Mouse (Mus musculus): Measurements from ENCODE around the gene Ren1. TPM values are rescaled to one million over a fixed set of nuclear protein-coding genes. Genes with fewer than 3 reads are reported as not detected.

Gene Ren1
- polyA plus RNA-seq, 1 experiment from 2014 or later: 1.3 TPM

DNA sequence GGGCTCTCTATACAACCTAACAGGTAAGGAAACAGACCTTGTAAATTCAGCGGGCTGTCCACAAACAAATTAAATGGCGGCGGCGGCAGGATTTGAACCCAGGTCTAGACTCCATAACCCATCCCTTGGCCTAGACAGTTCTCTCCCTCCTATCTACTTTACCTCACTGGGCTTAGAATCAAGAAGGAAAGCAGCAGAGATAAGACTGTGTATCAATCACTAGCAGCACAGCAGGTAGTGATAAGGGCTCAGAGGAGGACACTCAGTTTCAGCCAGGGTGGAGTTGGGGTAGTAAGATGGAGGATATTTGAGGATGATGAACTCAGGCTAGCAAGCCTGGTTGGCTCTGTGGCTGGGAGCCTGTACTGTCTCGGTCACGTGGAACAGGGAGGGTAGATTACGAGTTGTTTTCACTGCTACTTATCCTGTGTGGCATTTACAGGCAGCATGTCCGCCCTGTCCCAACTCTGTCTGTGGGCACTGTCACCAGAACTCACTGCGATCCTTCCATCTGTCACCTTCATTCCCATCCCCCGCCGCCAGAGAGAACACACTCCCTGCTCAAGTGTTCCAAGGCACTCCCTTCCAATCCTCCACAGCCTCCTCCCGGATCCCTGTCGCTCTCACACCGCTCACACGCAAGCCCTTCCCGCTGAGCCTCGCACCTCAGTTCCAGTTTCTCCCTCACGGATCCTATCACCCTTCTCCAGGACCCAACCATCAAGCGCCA, 37.4 kb downstream of the Ren1 start:
- Histone ChIP-seq H3K4me1 (replicated peaks; ENCODE audit: control insufficient read depth, insufficient read depth, low read length) (0 out of 2 replicates have a peak, but pooled peaks cover 3% of the 10 kb centered on the region), H3K27ac (ENCODE audit: low read length) (no peak overlapping the region), H3K36me3 (ENCODE audit: control insufficient read depth, insufficient read depth, low read length) (peaks cover 23% of the 10 kb centered on the region), H3K9ac (ENCODE audit: low read length) (no peak overlapping the region), H3K4me3 (ENCODE audit: low read length) (no peak overlapping the region), H3K27me3 (ENCODE audit: control insufficient read depth, insufficient read depth, low read depth, low read length) (no peaks in the 10 kb centered on the region), H3K9me3 (ENCODE audit: control insufficient read depth, low read length) (no peaks in the 10 kb centered on the region), H3K4me2 (ENCODE audit: low read depth, low read length) (no peak overlapping the region)
- WGBS: 52% methylated on average over 19 of the region's 19 CpGs
- ATAC-seq (ENCODE audit: low read depth): no peak

DNA sequence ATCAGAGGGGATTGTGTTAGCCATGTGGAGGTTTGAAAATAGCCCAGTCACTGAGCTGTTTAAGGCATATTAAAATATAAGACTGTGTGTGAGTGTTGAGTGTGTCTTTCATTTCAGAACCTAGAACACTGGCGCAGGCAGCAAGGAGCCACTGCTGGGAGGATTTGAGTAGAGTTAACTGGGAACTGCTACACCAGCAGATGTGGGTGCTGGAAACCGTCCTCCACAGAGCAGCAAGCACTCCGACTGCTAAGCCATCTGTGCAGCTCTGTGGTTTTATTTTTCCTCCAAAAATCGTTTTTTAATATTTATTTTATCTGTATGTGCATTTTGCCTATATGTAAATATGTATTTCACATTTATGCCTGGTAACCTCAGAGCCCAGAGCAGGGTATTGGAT, 44.4 kb downstream of the Ren1 start:
- Histone ChIP-seq H3K36me3 (ENCODE audit: control insufficient read depth, insufficient read depth, low read length) (peaks cover 19% of the 10 kb centered on the region), H3K9ac (ENCODE audit: low read length) (no peak overlapping the region), H3K9me3 (ENCODE audit: control insufficient read depth, low read length) (no peaks in the 10 kb centered on the region), H3K4me1 (replicated peaks; ENCODE audit: control insufficient read depth, insufficient read depth, low read length) (peaks cover 7% of the 10 kb centered on the region), H3K4me2 (ENCODE audit: low read depth, low read length) (no peak overlapping the region), H3K4me3 (ENCODE audit: low read length) (no peak overlapping the region), H3K27me3 (ENCODE audit: control insufficient read depth, insufficient read depth, low read depth, low read length) (no peaks in the 10 kb centered on the region), H3K27ac (ENCODE audit: low read length) (no peak overlapping the region)
- WGBS: 67% methylated on average over 4 of the region's 4 CpGs
- no peak for ATAC-seq (ENCODE audit: low read depth)

DNA sequence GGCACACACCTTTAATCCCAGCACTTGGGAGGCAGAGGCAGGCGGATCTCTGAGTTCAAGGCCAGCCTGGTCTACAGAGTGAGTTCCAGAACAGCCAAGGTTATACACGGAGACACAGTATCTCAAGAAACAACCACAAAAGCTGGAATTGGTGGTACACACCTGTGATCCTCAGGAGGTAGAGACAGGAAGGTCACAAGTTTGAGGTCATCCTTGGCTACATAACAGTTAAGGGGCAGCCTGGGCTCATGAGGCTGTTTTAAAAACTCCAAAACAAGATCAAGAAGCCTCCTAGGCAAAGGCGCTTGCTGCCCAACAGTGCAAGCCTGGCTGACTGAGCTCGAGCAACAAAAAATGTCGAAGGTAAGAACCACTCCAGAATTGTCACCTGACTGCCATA, 46.4 kb downstream of the Ren1 start:
- no peak overlapping the region for H3K4me2 ChIP-seq (ENCODE audit: low read depth, low read length)
- peaks cover 14% of the 10 kb centered on the region for H3K4me1 ChIP-seq (replicated peaks; ENCODE audit: control insufficient read depth, insufficient read depth, low read length)
- 87% methylated on average over 5 of the region's 5 CpGs for WGBS
- H3K9ac ChIP-seq (ENCODE audit: low read length): no peak overlapping the region
- no peaks in the 10 kb centered on the region for H3K9me3 ChIP-seq (ENCODE audit: control insufficient read depth, low read length)
- H3K27ac ChIP-seq (ENCODE audit: low read length): no peak overlapping the region
- no peaks in the 10 kb centered on the region for H3K27me3 ChIP-seq (ENCODE audit: control insufficient read depth, insufficient read depth, low read depth, low read length)
- no peak for ATAC-seq (ENCODE audit: low read depth)
- H3K4me3 ChIP-seq (ENCODE audit: low read length): no peak overlapping the region
- H3K36me3 ChIP-seq (ENCODE audit: control insufficient read depth, insufficient read depth, low read length): peaks cover 6% of the 10 kb centered on the region

DNA sequence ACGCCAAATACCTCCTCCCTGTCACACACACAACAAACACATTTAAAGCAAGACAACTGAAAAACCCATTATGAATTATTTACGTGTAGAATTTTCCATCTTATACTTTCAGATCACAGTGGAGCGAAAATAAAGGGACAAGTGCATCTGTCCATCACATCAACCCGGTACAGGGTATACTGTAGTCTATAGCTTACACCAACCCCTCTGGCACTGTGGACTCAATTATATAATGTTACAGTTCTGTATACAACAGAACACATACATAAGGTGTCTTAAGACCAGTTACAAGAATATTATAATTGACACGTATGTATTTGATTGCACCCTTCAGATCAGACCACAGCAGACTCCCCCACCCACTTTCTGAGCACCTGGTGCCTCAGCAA, 46.8 kb downstream of the Ren1 start:
- Histone ChIP-seq H3K36me3 (ENCODE audit: control insufficient read depth, insufficient read depth, low read length) (peaks cover 3% of the 10 kb centered on the region; the same call in 1 of the 2 replicates), H3K27me3 (ENCODE audit: control insufficient read depth, insufficient read depth, low read depth, low read length) (no peaks in the 10 kb centered on the region), H3K9me3 (ENCODE audit: control insufficient read depth, low read length) (no peaks in the 10 kb centered on the region), H3K4me2 (ENCODE audit: low read depth, low read length) (no peak overlapping the region), H3K4me1 (replicated peaks; ENCODE audit: control insufficient read depth, insufficient read depth, low read length) (peaks cover 14% of the 10 kb centered on the region), H3K27ac (ENCODE audit: low read length) (peak overlapping the region; percentile 55), H3K4me3 (ENCODE audit: low read length) (no peak overlapping the region), H3K9ac (ENCODE audit: low read length) (no peak overlapping the region)
- ATAC-seq (ENCODE audit: low read depth): 0 out of 2 replicates have a peak, but pooled peaks have one; percentile 3
- WGBS: 80% methylated on average over 5 of the region's 5 CpGs

DNA sequence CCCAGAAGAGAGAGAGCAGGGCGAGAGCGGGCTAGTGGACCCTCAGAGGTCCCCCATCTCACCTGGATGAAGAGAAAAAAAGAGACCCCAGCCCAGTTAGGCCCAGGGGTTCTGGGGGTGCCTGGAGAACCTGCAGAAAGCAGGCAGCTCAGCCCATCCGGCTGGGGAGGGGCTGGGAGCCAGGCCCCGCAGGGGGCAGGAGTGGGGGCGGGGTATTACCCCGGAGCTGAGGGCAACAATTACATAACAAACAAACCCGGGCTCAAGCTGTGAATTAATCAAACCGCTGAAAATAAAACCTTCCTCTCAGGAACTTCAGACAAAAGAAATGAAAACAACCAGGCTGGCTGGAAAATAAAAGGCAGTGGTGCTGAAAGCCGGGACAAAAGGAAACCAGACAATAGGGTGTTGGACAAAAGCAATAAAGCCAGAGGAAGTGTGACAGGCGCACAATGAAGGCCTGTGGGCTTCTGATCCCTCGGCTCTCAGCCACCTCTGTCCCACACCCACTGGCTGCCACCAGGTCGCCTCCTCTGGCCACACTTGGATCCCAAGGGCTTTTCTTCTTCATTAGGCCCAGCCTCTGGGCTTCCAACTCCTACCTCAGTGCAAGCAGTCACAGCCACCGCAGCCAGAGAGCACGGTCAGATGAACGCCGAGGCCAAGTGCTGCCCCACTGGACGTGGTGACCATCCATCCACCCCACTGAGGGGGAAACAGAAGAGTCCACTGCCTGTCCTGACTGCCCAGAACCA, 47.4 kb downstream of the Ren1 start:
- ATAC-seq (ENCODE audit: low read depth): peak; percentile 70
- Histone ChIP-seq H3K4me2 (ENCODE audit: low read depth, low read length) (no peak overlapping the region), H3K9me3 (ENCODE audit: control insufficient read depth, low read length) (no peaks in the 10 kb centered on the region), H3K36me3 (ENCODE audit: control insufficient read depth, insufficient read depth, low read length) (peaks cover 3% of the 10 kb centered on the region; the same call in 1 of the 2 replicates), H3K4me3 (ENCODE audit: low read length) (no peak overlapping the region), H3K27ac (ENCODE audit: low read length) (peak overlapping the region; percentile 60), H3K27me3 (ENCODE audit: control insufficient read depth, insufficient read depth, low read depth, low read length) (no peaks in the 10 kb centered on the region), H3K9ac (ENCODE audit: low read length) (peak overlapping the region; percentile 38; the same call in 1 of the 2 replicates), H3K4me1 (replicated peaks; ENCODE audit: control insufficient read depth, insufficient read depth, low read length) (peaks cover 14% of the 10 kb centered on the region)
- 21% methylated on average over 17 of the region's 17 CpGs for WGBS

DNA sequence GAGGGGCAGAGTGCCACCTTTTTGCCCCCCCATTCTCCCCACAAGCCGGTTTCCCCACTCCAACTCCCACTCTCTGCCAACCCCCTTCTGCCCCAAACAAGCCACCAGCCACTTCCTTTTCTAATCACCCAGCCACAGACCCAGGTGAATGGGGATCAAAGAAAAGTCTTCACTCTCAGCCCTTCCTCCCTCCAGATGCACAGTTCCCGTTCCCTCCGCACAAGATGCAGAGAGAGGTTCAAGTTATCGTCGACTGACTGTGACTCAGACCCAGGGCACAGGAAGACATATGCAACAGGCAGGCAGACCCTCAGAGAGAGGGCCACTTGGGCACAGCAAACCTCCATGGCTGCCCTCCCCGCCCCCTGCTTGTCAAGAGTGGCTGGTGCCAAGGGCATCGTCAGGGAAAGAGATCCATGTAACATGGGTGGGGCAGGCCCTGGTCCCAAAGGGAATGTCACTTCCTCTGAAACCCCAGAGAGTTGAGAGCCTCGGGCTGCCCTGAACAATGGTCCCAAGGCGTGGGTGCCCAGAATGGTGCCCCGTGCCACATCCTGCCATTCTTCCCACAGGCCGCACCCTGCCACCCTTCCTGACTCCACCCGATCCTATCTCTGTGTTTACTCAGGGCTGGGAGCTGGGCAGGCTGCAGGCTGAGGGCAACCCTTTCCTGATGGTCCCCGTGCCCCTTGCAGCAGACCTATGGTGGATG, 49.9 kb downstream of the Ren1 start:
- H3K27me3 ChIP-seq (ENCODE audit: control insufficient read depth, insufficient read depth, low read depth, low read length): no peaks in the 10 kb centered on the region
- no peak overlapping the region for H3K4me2 ChIP-seq (ENCODE audit: low read depth, low read length)
- no peaks in the 10 kb centered on the region for H3K9me3 ChIP-seq (ENCODE audit: control insufficient read depth, low read length)
- peaks cover 14% of the 10 kb centered on the region for H3K4me1 ChIP-seq (replicated peaks; ENCODE audit: control insufficient read depth, insufficient read depth, low read length)
- H3K4me3 ChIP-seq (ENCODE audit: low read length): no peak overlapping the region
- H3K9ac ChIP-seq (ENCODE audit: low read length): no peak overlapping the region
- peak; percentile 65 for ATAC-seq (ENCODE audit: low read depth)
- no peaks in the 10 kb centered on the region for H3K36me3 ChIP-seq (ENCODE audit: control insufficient read depth, insufficient read depth, low read length)
- WGBS: 51% methylated on average over 13 of the region's 13 CpGs
- peak overlapping the region; percentile 52 for H3K27ac ChIP-seq (ENCODE audit: low read length)

DNA sequence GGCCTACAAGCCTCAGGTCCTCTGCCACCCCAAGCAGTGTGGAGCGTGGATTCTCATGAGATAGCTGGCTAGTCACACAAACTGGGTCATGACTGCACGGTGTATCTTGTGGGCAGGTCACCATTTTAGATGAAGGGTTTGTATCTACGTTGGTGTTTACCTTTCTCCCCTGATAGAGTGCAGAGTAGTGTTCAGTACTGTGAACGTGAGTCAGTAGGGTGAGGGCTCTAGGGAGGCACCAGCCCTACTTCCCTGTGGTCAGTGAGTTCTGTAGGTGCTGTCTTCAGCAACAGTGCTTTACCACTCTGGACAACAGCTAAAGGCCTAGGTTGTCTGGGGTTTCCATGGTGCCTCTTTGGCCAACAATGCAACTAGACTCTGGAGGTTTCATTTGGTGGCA, 53.7 kb downstream of the Ren1 start:
- H3K27me3 ChIP-seq (ENCODE audit: control insufficient read depth, insufficient read depth, low read depth, low read length): no peaks in the 10 kb centered on the region
- H3K4me2 ChIP-seq (ENCODE audit: low read depth, low read length): no peak overlapping the region
- ATAC-seq (ENCODE audit: low read depth): no peak
- H3K36me3 ChIP-seq (ENCODE audit: control insufficient read depth, insufficient read depth, low read length): no peaks in the 10 kb centered on the region
- H3K27ac ChIP-seq (ENCODE audit: low read length): no peak overlapping the region
- 51% methylated on average over 4 of the region's 4 CpGs for WGBS
- H3K9me3 ChIP-seq (ENCODE audit: control insufficient read depth, low read length): no peaks in the 10 kb centered on the region
- H3K9ac ChIP-seq (ENCODE audit: low read length): no peak overlapping the region
- no peak overlapping the region for H3K4me3 ChIP-seq (ENCODE audit: low read length)
- peaks cover 17% of the 10 kb centered on the region for H3K4me1 ChIP-seq (replicated peaks; ENCODE audit: control insufficient read depth, insufficient read depth, low read length)

DNA sequence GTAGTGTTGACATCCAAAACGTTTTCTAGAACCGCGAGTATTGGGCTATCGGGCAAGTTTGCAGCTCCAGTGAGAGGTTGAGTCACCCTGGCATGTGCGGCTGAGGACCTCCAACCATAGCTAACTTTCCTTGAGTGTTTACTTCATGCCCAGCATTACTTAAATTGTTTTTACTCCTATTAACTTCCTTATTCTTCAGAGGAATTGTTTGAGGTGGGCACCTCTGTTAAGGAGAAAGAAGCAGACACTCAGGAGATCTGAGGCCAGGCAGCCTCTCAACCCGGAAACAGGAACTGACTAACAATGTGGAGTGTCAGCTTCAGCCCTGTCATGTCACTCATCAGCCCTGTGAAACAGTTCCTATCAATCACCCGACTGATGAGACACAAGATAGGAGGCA, 56.3 kb downstream of the Ren1 start:
- ATAC-seq (ENCODE audit: low read depth): no peak
- Histone ChIP-seq H3K27me3 (ENCODE audit: control insufficient read depth, insufficient read depth, low read depth, low read length) (no peaks in the 10 kb centered on the region), H3K9ac (ENCODE audit: low read length) (no peak overlapping the region), H3K4me2 (ENCODE audit: low read depth, low read length) (no peak overlapping the region), H3K4me3 (ENCODE audit: low read length) (no peak overlapping the region), H3K27ac (ENCODE audit: low read length) (peak overlapping the region; percentile 69), H3K36me3 (ENCODE audit: control insufficient read depth, insufficient read depth, low read length) (no peaks in the 10 kb centered on the region), H3K9me3 (ENCODE audit: control insufficient read depth, low read length) (no peaks in the 10 kb centered on the region), H3K4me1 (replicated peaks; ENCODE audit: control insufficient read depth, insufficient read depth, low read length) (peaks cover 11% of the 10 kb centered on the region)
- 49% methylated on average over 7 of the region's 7 CpGs for WGBS

DNA sequence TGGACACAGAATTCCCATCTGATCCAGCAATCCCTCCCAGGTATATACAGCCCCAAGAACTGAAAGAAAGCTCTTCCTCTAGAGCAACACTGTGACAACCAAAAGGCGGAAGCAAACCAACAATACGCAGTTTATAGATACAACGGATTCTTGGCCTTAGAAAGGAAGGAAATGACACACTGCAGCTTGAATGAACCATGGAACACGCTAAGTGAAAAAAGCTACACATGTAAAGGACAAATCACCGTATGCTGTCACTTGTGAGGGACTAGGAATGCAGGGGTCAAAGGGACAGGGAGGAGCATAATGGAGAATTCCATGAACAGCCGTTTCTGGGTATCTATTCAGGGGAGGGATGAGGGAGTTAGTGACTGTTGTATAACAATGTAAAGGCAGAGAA, 57.1 kb downstream of the Ren1 start:
- Histone ChIP-seq H3K4me3 (ENCODE audit: low read length) (no peak overlapping the region), H3K4me2 (ENCODE audit: low read depth, low read length) (no peak overlapping the region), H3K27ac (ENCODE audit: low read length) (peak overlapping the region; percentile 69), H3K9me3 (ENCODE audit: control insufficient read depth, low read length) (no peaks in the 10 kb centered on the region), H3K4me1 (replicated peaks; ENCODE audit: control insufficient read depth, insufficient read depth, low read length) (peaks cover 11% of the 10 kb centered on the region), H3K27me3 (ENCODE audit: control insufficient read depth, insufficient read depth, low read depth, low read length) (no peaks in the 10 kb centered on the region), H3K36me3 (ENCODE audit: control insufficient read depth, insufficient read depth, low read length) (no peaks in the 10 kb centered on the region), H3K9ac (ENCODE audit: low read length) (no peak overlapping the region)
- WGBS: 50% methylated on average over 6 of the region's 6 CpGs
- 0 out of 2 replicates have a peak, but pooled peaks have one; percentile 37 for ATAC-seq (ENCODE audit: low read depth)
